Mouse (Mus musculus) liver, postnatal 0 days (tissue): Measurements from ENCODE around the gene Oxgr1. TPM values are rescaled to one million over a fixed set of nuclear protein-coding genes. Genes with fewer than 3 reads are reported as not detected.
A peak's percentile ranks its signal among the peaks of the same experiment; 100 is the strongest.

Experiments used
- ATAC-seq: fragments of 200-750 bp; cut with Nextera tagmentation; 2 replicates; pipeline ENCODE4 v1.8.0; 2017; ENCODE audit warnings: mild to moderate bottlenecking, moderate library complexity
- DNase-seq: peaks from one replicate; pipeline ENCODE4 v3.0.0-alpha.2; 2016
- H3K27ac ChIP-seq: fragments of 300-500 bp; sonication (generic); 2 replicates; pipeline ENCODE4 v1.5.1; 2014; ENCODE audit warnings: antibody characterized with exemption, moderate library complexity, mild to moderate bottlenecking, low read depth
- H3K27me3 ChIP-seq: fragments of 300-500 bp; sonication (generic); 2 replicates; pipeline ENCODE4 v1.6.1; 2014; ENCODE audit warnings: low read length, control low read depth, mixed read lengths; ENCODE audit not compliant: insufficient read depth
- H3K36me3 ChIP-seq: fragments of 300-500 bp; sonication (generic); replicated peaks from 2 replicates; pipeline ENCODE4 v1.6.1; 2014; ENCODE audit warnings: mild to moderate bottlenecking, control low read depth, low read length, moderate library complexity, mixed read lengths; ENCODE audit not compliant: insufficient read depth
- H3K4me1 ChIP-seq: fragments of 300-500 bp; sonication (generic); 2 replicates; pipeline ENCODE4 v1.6.1; 2014; ENCODE audit warnings: antibody characterized with exemption, mild to moderate bottlenecking, control low read depth; ENCODE audit not compliant: insufficient read depth
- H3K4me2 ChIP-seq: fragments of 300-500 bp; sonication (generic); 2 replicates; pipeline ENCODE4 v1.6.1; 2014; ENCODE audit warnings: low read depth, mild to moderate bottlenecking, low read length, moderate library complexity, mixed read lengths
- H3K4me3 ChIP-seq: fragments of 300-500 bp; sonication (generic); 2 replicates; pipeline ENCODE4 v1.5.1; 2014; ENCODE audit warnings: low read depth, low read length
- H3K9ac ChIP-seq: fragments of 300-500 bp; sonication (generic); replicated peaks from 2 replicates; pipeline ENCODE4 v1.6.1; 2014; ENCODE audit warnings: mild to moderate bottlenecking, moderate library complexity
- H3K9me3 ChIP-seq: fragments of 300-500 bp; sonication (generic); 2 replicates; pipeline ENCODE4 v1.6.1; 2016; ENCODE audit warnings: mild to moderate bottlenecking, control low read depth, low read length, mixed read lengths
- CTCF ChIP-seq: sonication (generic); IDR thresholded peaks from 2 replicates; pipeline ENCODE4 v1.5.1; 2016; ENCODE audit warnings: antibody characterized with exemption, low read depth
- EP300 ChIP-seq: IDR thresholded peaks from 2 replicates; pipeline ENCODE4 v1.6.1; 2016; ENCODE audit warnings: antibody characterized with exemption, low read depth, mild to moderate bottlenecking
- WGBS: fragments of 180-500 bp; shearing (Covaris S2); extraction: QIAGEN DNeasy Blood & Tissue Kit; methylation state at CpG from one replicate; pipeline ENCODE4 v1.1.7; 2014; ENCODE audit not compliant: insufficient replicate concordance; 5-methylcytosine and 5-hydroxymethylcytosine counted together
- polyA plus RNA-seq: library from polyadenylated mRNA; unstranded; fragments of >200 nt; fragmentation: Nextera tagmentation; extraction: Ambion mirVana; gene quantifications from 2 replicates; pipeline ENCODE4 v1.2.1, GENCODE M21; 2015

Gene Oxgr1
- polyA plus RNA-seq, 1 experiment from 2014 or later: not detected

DNA sequence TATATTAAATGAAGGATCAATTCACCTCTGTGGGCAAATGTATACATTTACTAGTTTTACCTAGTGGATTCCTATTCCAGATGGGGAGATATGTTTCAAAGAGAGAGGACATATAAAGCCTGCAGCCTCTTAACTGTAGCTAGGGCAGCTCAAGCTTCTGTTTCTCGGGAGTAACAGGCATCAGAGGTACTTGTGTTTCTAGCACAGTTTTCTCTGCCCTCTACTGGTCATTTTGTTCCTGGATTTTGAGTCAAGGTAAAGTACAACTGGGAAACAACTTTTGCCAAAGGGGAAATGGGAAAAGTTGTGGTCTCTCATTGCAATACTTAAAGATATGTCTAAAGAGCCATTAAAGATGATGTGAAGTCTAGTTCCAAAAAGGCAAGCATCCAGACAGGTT lies 37.1 kb downstream of the Oxgr1 start:
- H3K36me3 ChIP-seq: no peaks in the 10 kb centered on the region
- DNase-seq: no peak
- H3K27ac ChIP-seq: no peak overlapping the region
- no peaks in the 10 kb centered on the region for H3K9me3 ChIP-seq
- 10% methylated on average over 1 of the region's 1 CpGs for WGBS
- no peak overlapping the region for H3K9ac ChIP-seq
- H3K4me1 ChIP-seq: no peaks in the 10 kb centered on the region
- peak; percentile 29 for TF ChIP-seq CTCF
- TF ChIP-seq EP300: no peak
- no peak overlapping the region for H3K4me3 ChIP-seq
- no peak for ATAC-seq
- no peak overlapping the region for H3K4me2 ChIP-seq
- no peaks in the 10 kb centered on the region for H3K27me3 ChIP-seq

DNA sequence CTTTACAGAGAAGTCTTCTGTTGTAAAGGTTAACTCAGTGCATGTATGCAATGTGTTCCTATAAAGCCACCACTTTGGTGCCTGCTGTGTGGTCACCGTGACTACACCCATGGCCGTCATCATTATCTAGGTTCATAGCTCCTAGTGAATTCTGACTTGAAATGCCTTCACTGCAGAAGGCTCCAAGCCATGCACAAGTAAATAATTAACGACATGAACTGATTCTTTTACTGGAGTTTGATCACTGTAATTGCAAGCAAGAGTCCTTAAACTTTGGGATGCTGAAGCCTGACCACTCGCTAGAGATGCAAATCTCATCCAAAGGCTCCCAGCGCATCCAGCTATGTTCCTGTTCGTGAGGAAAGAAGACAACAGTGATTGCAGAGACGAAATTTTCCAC lies 38.6 kb downstream of the Oxgr1 start:
- 74% methylated on average over 7 of the region's 7 CpGs for WGBS
- H3K4me1 ChIP-seq: no peaks in the 10 kb centered on the region
- H3K4me3 ChIP-seq: no peak overlapping the region

DNA sequence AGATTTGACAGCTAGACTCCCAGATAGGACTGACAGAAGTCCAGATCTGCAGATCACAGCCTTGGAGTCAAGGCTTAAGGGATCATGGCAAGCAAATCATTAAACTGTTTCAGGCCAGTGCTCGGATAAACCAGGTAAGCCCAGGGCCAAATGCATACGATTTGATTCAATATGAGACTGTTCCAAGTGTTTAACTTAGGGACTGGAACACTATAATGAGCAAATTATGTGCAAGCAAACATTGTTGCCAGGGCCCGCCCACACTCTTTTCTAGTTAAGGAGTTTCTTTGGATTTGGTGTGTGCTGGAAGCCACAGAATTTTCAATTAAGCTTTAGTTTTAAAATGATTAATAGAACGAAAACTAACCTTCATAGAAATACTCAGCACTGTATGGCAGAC lies 39.6 kb downstream of the Oxgr1 start:
- DNase-seq (no peak), ATAC-seq (no peak)
- WGBS: 73% methylated on average over 4 of the region's 4 CpGs
- H3K4me2 ChIP-seq: no peak overlapping the region
- H3K27me3 ChIP-seq: no peaks in the 10 kb centered on the region
- no peak overlapping the region for H3K9ac ChIP-seq
- no peak for TF ChIP-seq EP300
- TF ChIP-seq CTCF: no peak
- H3K4me3 ChIP-seq: no peak overlapping the region
- no peak overlapping the region for H3K27ac ChIP-seq
- no peaks in the 10 kb centered on the region for H3K36me3 ChIP-seq
- no peaks in the 10 kb centered on the region; the same call in 1 of the 2 replicates for H3K9me3 ChIP-seq
- no peaks in the 10 kb centered on the region for H3K4me1 ChIP-seq

More for the DNA sequence above, 38.6 kb downstream of the Oxgr1 start:
- Histone ChIP-seq H3K36me3 (no peaks in the 10 kb centered on the region), H3K9me3 (no peaks in the 10 kb centered on the region; the same call in 1 of the 2 replicates), H3K9ac (no peak overlapping the region), H3K4me2 (no peak overlapping the region), H3K27ac (no peak overlapping the region), H3K27me3 (no peaks in the 10 kb centered on the region)
- TF ChIP-seq CTCF (no peak), EP300 (no peak)
- ATAC-seq (no peak), DNase-seq (no peak)

DNA sequence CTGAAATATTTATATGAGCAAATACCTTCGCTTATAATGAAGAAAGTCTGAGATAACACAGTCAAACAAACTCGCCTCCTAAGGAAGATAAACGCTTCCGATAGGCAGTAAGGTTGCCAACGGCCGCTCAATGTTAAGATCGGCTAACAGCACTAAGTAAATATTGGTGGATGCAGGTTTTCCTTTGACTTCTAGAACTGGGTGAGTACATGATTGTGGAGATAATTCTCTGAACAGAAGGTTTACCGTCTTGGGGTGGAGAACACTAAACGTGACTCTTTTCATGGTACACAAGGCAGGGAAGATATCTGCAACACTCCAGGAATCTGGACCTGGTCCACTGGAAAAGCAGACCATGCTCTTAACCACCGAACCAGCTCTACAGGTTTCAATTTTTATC lies 52.6 kb downstream of the Oxgr1 start:
- Histone ChIP-seq H3K9ac (no peak overlapping the region), H3K4me2 (no peak overlapping the region), H3K27me3 (no peaks in the 10 kb centered on the region), H3K27ac (no peak overlapping the region), H3K36me3 (no peaks in the 10 kb centered on the region), H3K4me3 (no peak overlapping the region), H3K4me1 (no peaks in the 10 kb centered on the region), H3K9me3 (no peaks in the 10 kb centered on the region)
- no peak for DNase-seq
- no peak for ATAC-seq
- WGBS: 56% methylated on average over 10 of the region's 10 CpGs
- no peak for TF ChIP-seq EP300
- no peak for TF ChIP-seq CTCF

DNA sequence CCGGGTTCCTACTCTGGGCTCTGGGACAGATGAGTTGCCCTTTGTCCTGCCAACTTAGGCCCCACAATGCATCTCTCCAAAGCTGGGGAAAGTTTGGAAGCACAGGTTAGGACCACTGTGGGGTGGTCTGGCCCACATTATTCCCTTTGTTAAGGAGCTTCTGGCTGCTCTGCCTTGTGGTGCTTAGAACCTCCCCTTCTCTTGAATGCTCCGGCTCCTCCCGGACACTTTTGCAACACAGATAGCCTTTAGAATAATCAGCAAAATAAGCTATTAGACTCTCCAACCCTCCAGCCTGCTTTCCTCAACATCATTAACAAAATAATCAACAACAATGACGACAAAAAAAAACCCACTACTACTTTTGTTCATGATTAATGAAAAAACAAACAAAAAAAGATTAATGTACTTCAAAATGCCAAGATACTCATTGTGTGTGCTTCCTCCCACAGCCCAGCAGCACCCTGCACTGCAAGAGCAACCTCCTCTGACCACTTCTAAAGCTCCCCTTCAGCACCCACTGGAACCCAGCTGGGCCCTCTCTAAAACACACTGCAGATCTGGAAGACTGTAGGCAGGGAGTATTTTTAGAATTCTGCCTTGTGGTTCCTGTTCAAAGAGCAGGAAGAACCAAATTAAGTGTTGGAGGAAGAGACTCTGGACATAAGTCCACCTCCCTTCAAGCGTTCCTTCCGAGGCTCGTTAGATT lies 53.1 kb downstream of the Oxgr1 start:
- no peak for TF ChIP-seq EP300
- Histone ChIP-seq H3K27me3 (no peaks in the 10 kb centered on the region), H3K4me2 (no peak overlapping the region), H3K9me3 (no peaks in the 10 kb centered on the region), H3K4me3 (no peak overlapping the region), H3K27ac (no peak overlapping the region), H3K36me3 (no peaks in the 10 kb centered on the region), H3K4me1 (no peaks in the 10 kb centered on the region), H3K9ac (no peak overlapping the region)
- DNase-seq (no peak), ATAC-seq (no peak)
- 45% methylated on average over 7 of the region's 7 CpGs for WGBS

DNA sequence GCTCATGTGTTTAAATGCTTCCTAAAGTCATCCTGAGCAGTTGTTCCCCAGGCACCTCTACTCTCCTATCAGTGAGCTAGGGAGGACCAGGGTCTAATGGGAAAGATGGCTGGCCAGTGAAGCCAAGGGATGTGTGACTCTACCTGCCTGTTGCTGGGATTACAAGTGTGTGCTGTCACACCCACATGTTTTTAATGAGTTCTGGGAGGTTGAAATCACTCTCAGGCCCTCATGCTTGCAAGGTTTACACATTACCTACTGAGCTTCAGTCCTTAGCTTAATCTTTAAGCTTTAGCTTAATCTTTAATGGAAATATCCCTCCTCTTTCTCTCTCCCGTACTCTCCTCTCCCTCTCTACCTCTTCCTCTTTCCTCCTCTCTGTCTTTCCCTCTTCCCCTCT lies 55.0 kb downstream of the Oxgr1 start:
- no peaks in the 10 kb centered on the region for H3K27me3 ChIP-seq
- ATAC-seq (no peak), DNase-seq (no peak)
- H3K9ac ChIP-seq: no peak overlapping the region
- no peaks in the 10 kb centered on the region for H3K9me3 ChIP-seq
- H3K27ac ChIP-seq: no peak overlapping the region
- WGBS: 52% methylated on average over 1 of the region's 1 CpGs
- H3K4me3 ChIP-seq: no peak overlapping the region
- H3K4me1 ChIP-seq: no peaks in the 10 kb centered on the region
- H3K36me3 ChIP-seq: no peaks in the 10 kb centered on the region
- TF ChIP-seq CTCF (no peak), EP300 (no peak)
- H3K4me2 ChIP-seq: no peak overlapping the region
